Mouse (Mus musculus): Measurements from ENCODE around the gene Gm6096. TPM values are rescaled to one million over a fixed set of nuclear protein-coding genes. Genes with fewer than 3 reads are reported as not detected.
A peak's percentile ranks its signal among the peaks of the same experiment; 100 is the strongest.

The Gm6096 gene
- polyA plus RNA-seq, 1 experiment from 2014 or later, result 0.86 TPM

DNA sequence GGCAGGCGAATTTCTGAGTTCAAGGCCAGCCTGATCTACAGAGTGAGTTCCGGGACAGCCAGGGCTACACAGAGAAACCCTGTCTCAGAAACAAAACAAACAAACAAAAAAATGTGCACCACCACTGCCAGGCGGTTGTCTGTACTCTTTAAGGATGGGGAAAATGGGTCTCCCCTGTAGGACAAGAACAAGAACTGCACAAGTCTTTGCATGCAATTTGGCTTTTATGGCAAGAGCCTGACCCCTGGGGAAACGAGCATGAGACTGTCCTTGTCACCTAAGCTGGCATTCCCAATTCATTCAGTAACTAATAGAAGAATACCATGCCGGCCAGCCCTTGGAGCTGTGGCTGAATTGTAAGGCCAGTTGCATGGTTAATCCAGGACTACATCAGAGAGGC, 15.2 kb upstream of the Gm6096 start:
- Histone ChIP-seq H3K4me3 (no peak overlapping the region), H3K4me1 (replicated peaks) (peaks cover 20% of the 10 kb centered on the region), H3K4me2 (no peak overlapping the region), H3K9ac (no peak overlapping the region), H3K27ac (ENCODE audit: poor library complexity, severe bottlenecking) (no peak overlapping the region), H3K9me3 (replicated peaks) (no peaks in the 10 kb centered on the region), H3K36me3 (peaks cover 42% of the 10 kb centered on the region), H3K27me3 (replicated peaks) (no peaks in the 10 kb centered on the region)
- ATAC-seq (ENCODE audit: insufficient number of reproducible peaks, low FRiP score), result no peak
- 85% methylated on average over 5 of the region's 5 CpGs for WGBS

DNA sequence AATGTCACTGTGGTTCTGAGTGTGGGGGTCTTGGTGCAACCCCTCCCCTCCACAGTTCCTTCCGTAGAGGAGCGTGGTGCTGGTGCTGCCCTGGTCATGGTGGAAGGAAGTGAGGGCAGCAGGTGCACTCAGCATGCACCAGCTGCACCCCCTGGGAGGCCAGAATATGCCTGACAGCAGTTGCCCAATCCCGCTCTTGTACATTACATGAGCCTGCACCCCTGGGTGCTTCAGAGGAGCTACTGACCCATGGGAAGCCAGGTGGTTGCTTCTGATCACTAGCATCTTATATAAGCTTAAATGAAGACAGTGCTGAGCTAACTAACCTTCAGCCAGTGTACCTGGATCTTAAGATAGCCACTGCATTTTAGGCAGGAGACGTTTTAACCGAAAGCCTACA, 12.8 kb upstream of the Gm6096 start:
- H3K9ac ChIP-seq, result no peak overlapping the region
- H3K27me3 ChIP-seq (replicated peaks), result no peaks in the 10 kb centered on the region
- no peaks in the 10 kb centered on the region for H3K9me3 ChIP-seq (replicated peaks)
- no peak overlapping the region for H3K4me3 ChIP-seq
- peaks cover 11% of the 10 kb centered on the region for H3K4me1 ChIP-seq (replicated peaks)
- no peak overlapping the region for H3K27ac ChIP-seq (ENCODE audit: poor library complexity, severe bottlenecking)
- ATAC-seq (ENCODE audit: insufficient number of reproducible peaks, low FRiP score), result no peak
- peaks cover 63% of the 10 kb centered on the region for H3K36me3 ChIP-seq
- 92% methylated on average over 5 of the region's 5 CpGs for WGBS
- H3K4me2 ChIP-seq, result no peak overlapping the region

DNA sequence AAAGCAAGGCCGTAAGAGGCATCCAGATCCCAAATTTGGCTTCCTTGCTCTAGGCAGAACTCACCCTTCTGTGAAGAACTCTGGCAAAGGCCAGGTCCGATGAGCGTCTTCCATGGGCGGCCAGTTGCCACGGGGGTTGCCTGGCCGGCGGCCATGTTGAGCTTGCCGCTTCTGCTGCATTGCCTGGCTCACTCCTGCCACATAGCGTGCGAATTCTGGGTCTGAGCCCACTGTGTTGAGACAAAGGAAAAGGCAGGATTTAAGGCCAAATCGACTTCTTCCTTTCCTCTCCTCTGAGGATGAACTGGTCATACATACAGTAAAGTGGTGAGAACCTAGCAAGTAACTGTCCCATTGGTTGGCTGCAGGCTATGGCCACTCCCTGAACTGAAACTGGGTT, 8.7 kb upstream of the Gm6096 start:
- Histone ChIP-seq H3K4me1 (replicated peaks) (no peaks in the 10 kb centered on the region), H3K9me3 (replicated peaks) (no peaks in the 10 kb centered on the region), H3K4me3 (no peak overlapping the region), H3K9ac (no peak overlapping the region), H3K27me3 (replicated peaks) (no peaks in the 10 kb centered on the region), H3K4me2 (no peak overlapping the region), H3K36me3 (peaks cover 83% of the 10 kb centered on the region), H3K27ac (ENCODE audit: poor library complexity, severe bottlenecking) (no peak overlapping the region)
- 94% methylated on average over 11 of the region's 11 CpGs for WGBS
- no peak for ATAC-seq (ENCODE audit: insufficient number of reproducible peaks, low FRiP score)

DNA sequence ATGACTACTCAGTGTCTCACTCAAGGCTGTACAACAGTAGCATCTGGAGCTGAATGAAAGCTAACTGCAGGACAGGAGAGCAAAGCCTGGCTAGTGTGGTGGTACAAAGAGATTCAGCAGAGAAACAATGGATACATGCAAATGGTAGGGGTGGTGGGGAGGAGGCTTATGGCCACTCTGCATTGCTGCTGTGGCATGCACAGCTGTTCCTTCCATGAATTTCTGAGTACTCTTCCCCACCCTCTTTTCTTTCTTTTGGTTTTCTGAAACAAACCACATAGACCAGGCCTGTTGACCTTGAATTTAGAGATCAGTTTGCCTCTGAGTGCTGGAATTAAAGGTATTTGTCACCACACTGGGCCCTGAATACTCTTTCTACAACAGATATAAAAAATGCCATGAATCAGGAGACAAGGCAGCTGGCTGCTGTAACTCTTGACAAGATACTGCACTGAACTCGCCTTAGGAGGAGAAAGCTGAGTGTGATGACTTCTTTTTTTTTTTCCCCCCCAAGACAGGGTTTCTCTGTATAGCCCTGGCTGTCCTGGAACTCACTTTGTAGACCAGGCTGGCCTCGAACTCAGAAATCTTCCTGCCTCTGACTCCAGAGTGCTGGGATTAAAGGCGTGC, 3.9 kb upstream of the Gm6096 start:
- H3K9ac ChIP-seq, result no peak overlapping the region
- H3K4me2 ChIP-seq, result no peak overlapping the region
- peaks cover 82% of the 10 kb centered on the region for H3K36me3 ChIP-seq
- H3K9me3 ChIP-seq (replicated peaks), result no peaks in the 10 kb centered on the region
- no peaks in the 10 kb centered on the region for H3K27me3 ChIP-seq (replicated peaks)
- H3K4me1 ChIP-seq (replicated peaks), result no peaks in the 10 kb centered on the region
- ATAC-seq (ENCODE audit: insufficient number of reproducible peaks, low FRiP score), result no peak
- no peak overlapping the region for H3K27ac ChIP-seq (ENCODE audit: poor library complexity, severe bottlenecking)
- H3K4me3 ChIP-seq, result no peak overlapping the region
- WGBS, result 82% methylated on average over 3 of the region's 3 CpGs

GRCm38 (mm10) chr7:34252030-34252429, 1.2 kb downstream of the Gm6096 start:
- no peak overlapping the region for H3K4me3 ChIP-seq
- no peak overlapping the region for H3K27ac ChIP-seq (ENCODE audit: poor library complexity, severe bottlenecking)
- H3K27me3 ChIP-seq (replicated peaks), result no peaks in the 10 kb centered on the region
- H3K4me2 ChIP-seq, result no peak overlapping the region
- peaks cover 76% of the 10 kb centered on the region for H3K36me3 ChIP-seq
- ATAC-seq (ENCODE audit: insufficient number of reproducible peaks, low FRiP score), result no peak
- WGBS, result 80% methylated on average over 2 of the region's 2 CpGs
- H3K9ac ChIP-seq, result no peak overlapping the region
- H3K4me1 ChIP-seq (replicated peaks), result no peaks in the 10 kb centered on the region
- no peaks in the 10 kb centered on the region for H3K9me3 ChIP-seq (replicated peaks)

- H3K9me3 ChIP-seq (replicated peaks), result no peaks in the 10 kb centered on the region
- no peaks in the 10 kb centered on the region for H3K4me1 ChIP-seq (replicated peaks)
- H3K27me3 ChIP-seq (replicated peaks), result no peaks in the 10 kb centered on the region
- H3K36me3 ChIP-seq, result peaks cover 69% of the 10 kb centered on the region
- WGBS, result 62% methylated on average over 3 of the region's 3 CpGs
- H3K9ac ChIP-seq, result no peak overlapping the region
- H3K4me3 ChIP-seq, result no peak overlapping the region
- ATAC-seq (ENCODE audit: insufficient number of reproducible peaks, low FRiP score), result 0 out of 2 replicates have a peak, but pooled peaks have one; percentile 18
- H3K4me2 ChIP-seq, result no peak overlapping the region
- H3K27ac ChIP-seq (ENCODE audit: poor library complexity, severe bottlenecking), result no peak overlapping the region
These were observed 4.3 kb downstream of the Gm6096 start for GRCm38 (mm10) chr7:34255137-34255536.

DNA sequence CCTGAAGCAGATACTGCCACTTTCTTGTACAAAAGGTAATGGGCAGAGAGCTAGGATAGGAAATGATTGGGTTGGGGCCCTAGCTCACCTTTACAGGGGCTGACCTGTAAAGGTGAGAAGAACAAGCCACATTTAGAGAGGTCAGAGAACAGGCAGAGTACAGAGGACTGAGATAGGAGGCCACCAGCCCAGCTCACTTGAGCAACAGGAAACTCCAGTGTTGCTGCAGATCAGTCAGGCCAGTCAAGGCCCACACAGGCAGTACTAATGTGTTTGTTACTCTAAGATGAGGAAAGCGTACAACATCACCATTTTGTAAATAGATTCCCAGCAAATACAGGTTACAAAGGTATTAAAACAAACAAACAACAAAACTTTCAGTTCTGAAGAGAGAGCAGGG, 5.1 kb downstream of the Gm6096 start:
- Histone ChIP-seq H3K4me1 (replicated peaks) (no peaks in the 10 kb centered on the region), H3K36me3 (peaks cover 67% of the 10 kb centered on the region), H3K9ac (no peak overlapping the region), H3K9me3 (replicated peaks) (no peaks in the 10 kb centered on the region), H3K27me3 (replicated peaks) (no peaks in the 10 kb centered on the region), H3K4me3 (no peak overlapping the region), H3K27ac (ENCODE audit: poor library complexity, severe bottlenecking) (no peak overlapping the region), H3K4me2 (no peak overlapping the region)
- ATAC-seq (ENCODE audit: insufficient number of reproducible peaks, low FRiP score), result no peak
- WGBS, result 77% methylated on average over 1 of the region's 1 CpGs

DNA sequence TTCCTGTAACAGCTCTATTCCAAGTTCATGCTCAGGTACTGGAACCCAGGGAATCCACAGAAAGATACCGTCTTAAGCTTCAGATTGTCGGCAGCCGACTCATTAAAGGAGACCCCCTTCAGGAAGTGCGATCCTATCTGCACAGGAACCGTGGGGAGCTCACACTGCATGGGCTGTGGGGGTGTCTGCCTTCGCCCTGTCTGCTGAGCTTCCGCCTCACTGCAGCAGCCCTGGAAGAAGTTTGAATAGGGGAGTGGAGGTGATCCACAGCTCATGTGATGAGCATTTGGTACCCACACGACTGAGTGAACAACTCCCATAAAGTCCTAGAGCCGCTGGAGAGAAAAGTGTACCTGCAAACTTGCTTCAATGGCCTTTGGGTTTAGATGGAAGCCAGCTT, 6.4 kb downstream of the Gm6096 start:
- no peaks in the 10 kb centered on the region for H3K4me1 ChIP-seq (replicated peaks)
- 66% methylated on average over 9 of the region's 9 CpGs for WGBS
- H3K9me3 ChIP-seq (replicated peaks), result no peaks in the 10 kb centered on the region
- no peak overlapping the region for H3K4me2 ChIP-seq
- no peak overlapping the region for H3K9ac ChIP-seq
- no peak for ATAC-seq (ENCODE audit: insufficient number of reproducible peaks, low FRiP score)
- no peak overlapping the region for H3K27ac ChIP-seq (ENCODE audit: poor library complexity, severe bottlenecking)
- no peak overlapping the region for H3K4me3 ChIP-seq
- H3K27me3 ChIP-seq (replicated peaks), result no peaks in the 10 kb centered on the region
- peaks cover 76% of the 10 kb centered on the region for H3K36me3 ChIP-seq

- no peak overlapping the region for H3K27ac ChIP-seq (ENCODE audit: poor library complexity, severe bottlenecking)
These were observed 7.6 kb downstream of the Gm6096 start for GRCm38 (mm10) chr7:34258407-34258806.

DNA sequence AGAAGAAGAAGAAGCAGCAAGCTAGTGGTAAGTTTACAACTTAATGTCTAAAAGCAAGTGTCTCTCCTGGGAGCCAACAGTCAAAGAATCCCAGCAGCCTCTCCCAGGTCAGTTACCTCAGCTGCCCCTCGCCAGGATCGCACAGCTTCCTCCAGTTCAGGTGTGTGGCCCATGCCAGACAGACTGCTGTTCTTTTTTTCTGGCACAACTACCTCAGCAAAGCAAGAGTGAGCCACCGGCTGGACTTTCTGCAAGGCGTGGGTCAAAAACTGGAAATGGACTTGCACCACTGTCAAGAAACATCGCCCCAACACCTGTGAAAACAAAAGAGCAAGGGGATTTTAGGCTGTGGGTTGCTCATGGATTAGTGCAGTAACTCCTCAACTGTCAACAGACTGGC, 12.6 kb downstream of the Gm6096 start:
- no peak overlapping the region for H3K9ac ChIP-seq
- H3K4me2 ChIP-seq, result no peak overlapping the region
- no peaks in the 10 kb centered on the region for H3K9me3 ChIP-seq (replicated peaks)
- H3K27me3 ChIP-seq (replicated peaks), result no peaks in the 10 kb centered on the region
- no peak for ATAC-seq (ENCODE audit: insufficient number of reproducible peaks, low FRiP score)
- no peak overlapping the region for H3K27ac ChIP-seq (ENCODE audit: poor library complexity, severe bottlenecking)
- WGBS, result 91% methylated on average over 5 of the region's 5 CpGs
- peaks cover 48% of the 10 kb centered on the region for H3K36me3 ChIP-seq
- no peak overlapping the region for H3K4me3 ChIP-seq
- peaks cover 32% of the 10 kb centered on the region for H3K4me1 ChIP-seq (replicated peaks)

More at GRCm38 (mm10) chr7:34258407-34258806, 7.6 kb downstream of the Gm6096 start:
- Histone ChIP-seq H3K9me3 (replicated peaks) (no peaks in the 10 kb centered on the region), H3K4me3 (no peak overlapping the region), H3K27me3 (replicated peaks) (no peaks in the 10 kb centered on the region), H3K36me3 (peaks cover 78% of the 10 kb centered on the region), H3K9ac (no peak overlapping the region), H3K4me1 (replicated peaks) (no peaks in the 10 kb centered on the region), H3K4me2 (no peak overlapping the region)
- ATAC-seq (ENCODE audit: insufficient number of reproducible peaks, low FRiP score), result no peak
- 75% methylated on average over 1 of the region's 1 CpGs for WGBS

DNA sequence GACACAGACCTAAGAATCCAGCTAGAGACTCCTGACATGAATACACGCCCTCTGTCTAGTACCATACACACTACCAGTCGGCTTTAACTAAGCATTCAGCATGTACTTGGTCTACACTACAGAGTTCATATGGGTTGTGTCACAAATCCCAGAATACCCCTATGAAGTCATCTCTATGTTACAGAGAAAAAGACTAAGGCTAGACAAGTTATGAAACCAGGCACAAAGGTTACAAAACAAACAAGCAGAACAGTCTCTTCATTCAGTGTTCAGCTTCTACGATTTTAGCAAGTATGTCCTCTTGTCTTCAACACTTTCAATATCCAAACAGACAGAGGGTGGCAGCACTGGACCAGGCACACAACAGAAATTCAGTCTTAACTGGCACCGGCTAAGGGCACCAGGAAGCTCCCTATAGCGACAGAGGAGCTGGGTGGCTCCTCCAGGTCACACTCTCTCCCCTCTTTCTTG, 15.1 kb downstream of the Gm6096 start:
- Histone ChIP-seq H3K4me2 (peak overlapping the region; percentile 33; the same call in 1 of the 2 replicates), H3K27ac (ENCODE audit: poor library complexity, severe bottlenecking) (peak overlapping the region; percentile 74), H3K9ac (peak overlapping the region; percentile 41; the same call in 1 of the 2 replicates)

GRCm38 (mm10) chr7:34266421-34266820, 15.6 kb downstream of the Gm6096 start:
- Histone ChIP-seq H3K4me1 (replicated peaks) (peaks cover 49% of the 10 kb centered on the region), H3K36me3 (peaks cover 26% of the 10 kb centered on the region), H3K9me3 (replicated peaks) (no peaks in the 10 kb centered on the region), H3K27me3 (replicated peaks) (no peaks in the 10 kb centered on the region), H3K9ac (peak overlapping the region; percentile 22; the same call in 1 of the 2 replicates), H3K4me2 (peak overlapping the region; percentile 33; the same call in 1 of the 2 replicates), H3K4me3 (no peak overlapping the region), H3K27ac (ENCODE audit: poor library complexity, severe bottlenecking) (peak overlapping the region; percentile 74)
- no peak for ATAC-seq (ENCODE audit: insufficient number of reproducible peaks, low FRiP score)

More for the DNA sequence above, 15.1 kb downstream of the Gm6096 start:
- H3K27me3 ChIP-seq (replicated peaks), result no peaks in the 10 kb centered on the region
- no peak overlapping the region for H3K4me3 ChIP-seq
- peaks cover 29% of the 10 kb centered on the region for H3K36me3 ChIP-seq
- 33% methylated on average over 5 of the region's 5 CpGs for WGBS
- ATAC-seq (ENCODE audit: insufficient number of reproducible peaks, low FRiP score), result peak; percentile 30; the same call in 1 of the 2 replicates
- peaks cover 48% of the 10 kb centered on the region for H3K4me1 ChIP-seq (replicated peaks)
- H3K9me3 ChIP-seq (replicated peaks), result no peaks in the 10 kb centered on the region

All from heart, embryonic 12.5 days (tissue).